Mouse (Mus musculus) stomach, postnatal 0 days (tissue): ENCODE data around the gene Gpi1.

Experiments
- CTCF ChIP-seq: IDR thresholded peaks from 2 replicates; pipeline ENCODE4 v1.5.1; 2016; ENCODE audit warnings: antibody characterized with exemption, low read depth, mild to moderate bottlenecking, moderate library complexity
- EP300 ChIP-seq: optimal IDR thresholded peaks from 2 replicates; pipeline ENCODE3; 2016; ENCODE audit warnings: antibody characterized with exemption

- TF ChIP-seq CTCF, result no peak
- TF ChIP-seq EP300, result no peak
These were observed 435 bp downstream of the Gpi1 start for GRCm38 (mm10) chr7:34229691-34230111.
